Mouse (Mus musculus) cortical plate, adult 2 months (tissue): ENCODE measurements around the gene Ppp1r9b. TPM values are rescaled to one million over a fixed set of nuclear protein-coding genes. Genes with fewer than 3 reads are reported as not detected.
"Not testable (repeated sequence)": the region's sequence is repeated elsewhere in the genome, so short reads cannot be mapped to it uniquely, and the experiment has no call there.

Experiments used
- H3K27ac ChIP-seq: fragments of 200-500 bp; 2 replicates; pipeline ENCODE4 v1.5.1; 2012; ENCODE audit warnings: low read length, control low read depth, inconsistent platforms; ENCODE audit not compliant: insufficient read depth
- H3K4me1 ChIP-seq: fragments of 200-500 bp; 2 replicates; pipeline ENCODE4 v1.6.1; 2011; ENCODE audit warnings: low read length; ENCODE audit not compliant: control insufficient read depth, insufficient read depth
- H3K4me3 ChIP-seq: fragments of 200-500 bp; 2 replicates; pipeline ENCODE4 v1.5.1; 2011; ENCODE audit warnings: mild to moderate bottlenecking, low read length, control low read depth; ENCODE audit not compliant: insufficient read depth
- CTCF ChIP-seq: fragments of 200-500 bp; IDR thresholded peaks from 2 replicates; pipeline ENCODE4 v1.5.1; 2011; ENCODE audit warnings: mild to moderate bottlenecking, control low read depth, low read length; ENCODE audit not compliant: insufficient read depth; ENCODE audit errors: extremely low read depth
- POLR2A ChIP-seq: fragments of 200-500 bp; IDR thresholded peaks from 2 replicates; pipeline ENCODE4 v1.6.1; 2011; ENCODE audit warnings: mild to moderate bottlenecking, low read length, control low read depth; ENCODE audit not compliant: insufficient read depth; ENCODE audit errors: extremely low read depth
- polyA plus RNA-seq: library from polyadenylated mRNA; depleted of rRNA; stranded (reverse); fragments of >200 nt; gene quantifications from 2 replicates; pipeline ENCODE4 v1.2.3, GENCODE M21; 2012

Ppp1r9b gene
- polyA plus RNA-seq, 1 experiment, result 284 TPM

- TF ChIP-seq CTCF (no peak), POLR2A (no peak)
- H3K4me1 ChIP-seq, result no peaks in the 10 kb centered on the region
- no peak overlapping the region for H3K4me3 ChIP-seq
- no peak overlapping the region for H3K27ac ChIP-seq
Observed at GRCm38 (mm10) chr11:94958065-94958858, 32.6 kb upstream of the Ppp1r9b start.

DNA sequence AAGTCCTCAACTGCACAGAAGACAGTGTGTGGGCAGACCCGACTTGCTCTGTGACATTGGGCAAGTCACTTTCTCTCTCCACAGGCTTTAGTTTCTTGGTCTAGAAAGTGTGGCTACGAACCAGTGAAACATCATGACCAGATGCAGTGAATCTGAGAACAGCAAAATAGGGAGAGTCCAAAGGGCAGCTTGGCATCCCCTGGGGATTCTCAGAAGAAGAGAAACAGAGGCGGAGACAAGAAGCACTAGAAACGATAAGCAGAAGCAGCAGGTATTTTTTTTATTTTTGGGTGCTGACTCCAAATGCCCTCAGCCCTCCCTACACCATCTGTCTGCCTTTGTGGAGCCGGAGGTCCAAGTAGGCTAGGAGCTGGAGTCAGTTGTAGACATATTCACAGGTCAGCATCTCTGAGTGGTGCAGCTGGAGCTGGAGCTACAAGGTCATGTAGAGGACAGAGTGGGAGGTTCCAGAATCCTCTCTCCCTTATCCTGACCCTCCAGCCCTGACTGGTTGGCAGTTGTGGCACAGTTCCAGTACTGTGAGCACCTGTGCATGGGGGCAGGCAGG lies 28.2 kb upstream of the Ppp1r9b start:
- Histone ChIP-seq H3K4me1 (no peaks in the 10 kb centered on the region), H3K4me3 (no peak overlapping the region), H3K27ac (no peak overlapping the region)
- TF ChIP-seq POLR2A (no peak), CTCF (no peak)

DNA sequence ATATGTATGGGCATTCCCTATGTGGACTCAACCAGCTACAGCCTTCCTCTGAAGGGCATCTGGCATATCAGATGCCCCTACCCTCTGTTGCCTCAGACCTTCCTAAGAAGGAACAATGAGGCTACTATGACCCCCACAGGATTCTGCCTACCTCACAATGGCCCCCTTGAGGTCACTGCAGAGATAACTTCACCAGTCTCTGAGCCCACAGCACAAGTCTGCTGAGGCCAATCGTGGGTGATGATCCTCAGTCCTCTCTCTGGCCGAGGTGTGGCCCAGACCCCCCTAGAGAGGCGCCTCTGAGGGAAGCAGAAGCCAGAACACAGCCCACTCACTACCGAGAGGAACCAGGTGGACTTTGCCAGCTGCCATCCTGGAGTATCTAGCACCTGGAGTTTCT lies 23.4 kb upstream of the Ppp1r9b start, which contains the start of gene Hils1:
Gene Hils1, plus strand, starts transcription at position 175 of the 400 bp plus-strand sequence.
- H3K27ac ChIP-seq, result no peak within 1 kb of the TSS

GRCm38 (mm10) chr11:94968187-94968586 lies 22.6 kb upstream of the Ppp1r9b start:
- Histone ChIP-seq H3K4me3 (no peak overlapping the region), H3K4me1 (no peaks in the 10 kb centered on the region), H3K27ac (no peak overlapping the region)
- TF ChIP-seq CTCF (no peak), POLR2A (no peak)

More for the DNA sequence above, 23.4 kb upstream of the Ppp1r9b start, which contains the start of gene Hils1:
- Histone ChIP-seq H3K4me3 (no peak within 1 kb of the TSS), H3K4me1 (no peaks in the 10 kb centered on the region)
- no peak for TF ChIP-seq POLR2A
- no peak for TF ChIP-seq CTCF

GRCm38 (mm10) chr11:94969709-94970108 lies 21.1 kb upstream of the Ppp1r9b start:
- H3K4me3 ChIP-seq, H3K27ac ChIP-seq, H3K4me1 ChIP-seq: not testable (repeated sequence)

GRCm38 (mm10) chr11:94970210-94970943 lies 20.5 kb upstream of the Ppp1r9b start:
- no peak overlapping the region for H3K27ac ChIP-seq
- peak; percentile 78 for TF ChIP-seq CTCF
- TF ChIP-seq POLR2A, result no peak
- H3K4me3 ChIP-seq, result no peak overlapping the region
- H3K4me1 ChIP-seq, result no peaks in the 10 kb centered on the region

- H3K4me3 ChIP-seq, result no peak overlapping the region
- TF ChIP-seq CTCF (no peak), POLR2A (no peak)
- no peak overlapping the region for H3K27ac ChIP-seq
- no peaks in the 10 kb centered on the region for H3K4me1 ChIP-seq
Observed at GRCm38 (mm10) chr11:94971895-94972615, 18.8 kb upstream of the Ppp1r9b start.

DNA sequence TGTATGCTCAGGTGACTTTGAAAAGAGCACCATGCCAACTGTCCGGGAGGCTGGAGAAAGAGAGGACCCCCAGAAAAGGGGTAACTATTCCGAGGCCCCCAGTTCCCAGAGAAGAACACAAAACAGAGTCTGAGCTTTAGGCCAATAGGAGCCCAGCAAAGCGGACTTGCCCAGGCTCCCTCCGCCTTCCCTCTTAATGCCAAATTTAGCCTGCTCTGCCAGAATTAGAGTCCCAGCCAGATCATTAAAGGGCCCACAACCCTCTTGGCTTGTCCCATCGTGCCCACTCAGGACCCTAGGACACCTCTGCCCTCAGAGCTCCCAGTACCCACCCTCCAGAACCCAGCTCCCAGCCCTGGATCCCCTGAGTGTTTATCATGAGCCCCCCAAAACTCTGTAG lies 17.9 kb upstream of the Ppp1r9b start:
- Histone ChIP-seq H3K27ac (no peak overlapping the region), H3K4me1 (no peaks in the 10 kb centered on the region), H3K4me3 (no peak overlapping the region)
- TF ChIP-seq CTCF (no peak), POLR2A (no peak)

- no peak overlapping the region for H3K27ac ChIP-seq
- no peak overlapping the region for H3K4me3 ChIP-seq
- no peaks in the 10 kb centered on the region for H3K4me1 ChIP-seq
- TF ChIP-seq CTCF (no peak), POLR2A (no peak)
Observed at GRCm38 (mm10) chr11:94973313-94973712, 17.5 kb upstream of the Ppp1r9b start.

- no peak for TF ChIP-seq CTCF
- no peak for TF ChIP-seq POLR2A
Observed at GRCm38 (mm10) chr11:94974951-94975350, 15.9 kb upstream of the Ppp1r9b start.

More at GRCm38 (mm10) chr11:94974951-94975350, 15.9 kb upstream of the Ppp1r9b start:
- Histone ChIP-seq H3K4me1 (no peaks in the 10 kb centered on the region), H3K4me3 (no peak overlapping the region), H3K27ac (no peak overlapping the region)
